Mouse (Mus musculus) embryonic fibroblast, embryonic 13.5 days (primary cell): ENCODE measurements around the gene Rufy3.
A peak's percentile ranks its signal among the peaks of the same experiment; 100 is the strongest.

ENCODE experiments used
- CTCF ChIP-seq: IDR thresholded peaks from 2 replicates; pipeline ENCODE4 v1.5.1; 2011; ENCODE audit warnings: mild to moderate bottlenecking, control low read depth, low read length, moderate library complexity, borderline replicate concordance; ENCODE audit not compliant: insufficient read depth
- POLR2A ChIP-seq: IDR thresholded peaks from 2 replicates; pipeline ENCODE4 v1.6.1; 2011; ENCODE audit warnings: low read depth, mild to moderate bottlenecking, control low read depth, low read length, moderate library complexity

GRCm38 (mm10) chr5:88565148-88566033, 551 bp downstream of the Rufy3 start:
- TF ChIP-seq CTCF: no peak
- TF ChIP-seq POLR2A: peak; percentile 22; the same call in 1 of the 2 replicates
